Mouse (Mus musculus) kidney, postnatal 14 days (tissue): ENCODE data around the gene Zfp618.

Experiments used
- DNase-seq: peaks from one replicate; pipeline ENCODE4 v3.0.0; 2022; ENCODE audit warnings: mixed read lengths

Gene Zfp618

DNA sequence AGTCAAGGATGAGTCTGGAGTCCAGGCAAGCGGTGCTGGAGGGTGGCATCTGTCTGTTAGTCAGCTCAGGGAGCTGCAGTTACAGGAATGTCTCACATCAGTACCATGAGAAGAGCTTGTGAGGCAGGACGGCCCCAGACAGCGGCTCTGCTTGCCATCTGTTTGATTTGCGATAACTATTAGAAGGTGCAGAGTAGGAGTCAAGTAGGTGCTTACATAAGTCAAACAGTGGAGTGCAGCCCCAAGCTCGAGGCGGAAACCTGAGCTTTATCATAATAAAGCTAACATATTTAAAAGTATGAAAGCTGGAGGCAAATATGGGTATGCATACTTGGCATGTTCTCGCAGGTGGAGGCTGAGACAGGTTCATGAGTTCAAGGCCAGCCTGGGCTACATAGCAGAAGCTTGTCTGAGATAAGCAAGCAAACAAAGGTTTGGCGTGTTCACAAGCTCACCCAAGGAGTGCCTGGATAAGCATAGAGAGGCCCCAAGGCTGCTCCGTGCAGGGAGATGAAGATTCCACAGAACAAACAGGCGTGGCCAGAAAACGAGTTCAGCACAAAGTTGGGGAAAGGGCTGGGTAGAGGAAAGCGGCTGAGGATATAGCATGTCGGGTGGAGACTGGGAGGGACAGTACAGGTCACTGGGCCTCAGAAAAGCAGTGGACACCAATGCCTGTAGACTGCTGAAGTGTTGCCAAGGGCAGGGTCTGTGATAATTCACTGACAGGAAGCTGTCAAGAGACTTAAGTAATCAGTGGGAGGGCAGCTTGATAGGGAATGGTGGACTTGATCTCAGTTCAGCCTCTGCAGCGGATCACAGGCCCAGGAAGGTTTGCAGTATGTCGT, 106.3 kb downstream of the Zfp618 start:
- DNase-seq: peak; percentile 69

DNA sequence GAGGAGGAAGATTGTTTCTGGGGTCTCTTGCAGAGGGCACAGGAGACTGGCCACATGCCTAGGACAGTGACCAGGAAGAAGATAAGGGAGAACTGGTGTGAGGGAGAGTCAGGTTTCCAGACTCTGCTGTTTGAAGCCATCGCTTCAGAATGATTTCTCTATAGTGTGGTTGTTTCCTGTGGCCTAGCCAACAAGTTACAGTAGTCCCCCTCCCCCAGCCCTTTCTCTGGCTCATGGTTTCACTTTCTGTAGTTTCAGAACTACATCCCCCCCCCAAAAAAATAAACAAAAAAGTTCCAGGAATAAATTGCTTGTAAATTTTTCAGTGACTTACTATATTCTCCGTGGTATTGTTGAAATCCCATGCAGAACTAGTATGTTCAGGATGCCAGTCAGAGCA, 107.8 kb downstream of the Zfp618 start:
- no peak for DNase-seq

DNA sequence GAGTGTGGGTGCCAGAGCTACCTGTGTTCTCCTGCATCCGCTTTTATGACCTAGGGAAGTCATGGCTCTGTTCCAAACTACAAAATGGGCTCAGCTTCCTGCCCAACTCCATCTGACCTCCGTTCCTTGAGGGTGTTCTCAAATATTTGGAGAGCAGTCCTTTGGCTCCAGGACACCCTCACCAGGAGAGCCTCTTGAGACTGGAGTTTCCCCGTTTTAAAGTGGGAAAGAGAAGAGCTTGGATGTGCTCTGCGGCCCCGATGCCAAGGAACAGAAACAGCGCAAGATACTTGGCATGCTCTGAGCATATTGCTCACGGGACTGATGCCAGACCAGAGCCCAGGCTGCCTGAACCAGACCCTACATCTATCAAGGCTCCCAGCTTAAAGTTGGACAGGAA, 113.8 kb downstream of the Zfp618 start:
- DNase-seq: peak; percentile 41

DNA sequence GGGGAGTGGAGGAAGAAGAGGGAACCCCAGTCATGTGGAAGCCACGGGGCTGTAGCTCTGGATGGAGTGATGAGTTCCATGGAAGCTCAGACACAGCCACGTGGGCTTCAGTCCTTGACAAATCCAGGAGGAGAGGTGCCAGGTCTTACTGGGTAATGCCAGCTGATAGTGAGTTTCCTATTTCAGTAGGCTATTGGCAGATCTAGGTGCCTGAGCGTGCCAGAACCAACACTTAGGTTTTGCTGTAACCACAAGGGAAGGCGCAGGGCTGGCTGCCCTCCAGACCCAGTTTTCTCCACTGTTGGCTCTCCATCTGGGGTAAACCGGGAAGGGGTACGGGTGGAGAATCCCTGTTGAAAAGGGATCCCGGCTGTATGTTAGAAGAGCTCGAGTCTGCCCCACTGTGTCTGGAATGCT, 119.1 kb downstream of the Zfp618 start:
- peak; percentile 49 for DNase-seq

DNA sequence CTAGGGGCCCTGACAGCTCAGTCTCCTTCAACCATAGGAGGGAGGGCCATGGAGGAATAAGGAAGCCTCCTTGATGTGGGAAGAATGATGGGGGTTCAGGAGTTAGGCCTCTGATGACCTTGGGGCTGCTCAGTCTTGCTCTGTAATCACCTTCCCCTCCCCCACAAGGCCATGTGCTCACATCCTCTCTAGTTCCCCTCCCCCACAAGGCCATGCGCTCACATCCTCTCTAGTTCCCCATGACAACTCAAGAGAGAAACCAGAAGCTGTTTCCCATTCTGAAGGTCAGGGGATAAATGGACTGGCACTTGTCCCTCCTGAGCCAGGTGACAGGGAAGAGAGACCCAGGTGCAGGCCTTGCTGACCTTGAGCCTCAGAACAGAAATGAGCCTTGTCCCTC, 124.1 kb downstream of the Zfp618 start:
- peak; percentile 23 for DNase-seq

DNA sequence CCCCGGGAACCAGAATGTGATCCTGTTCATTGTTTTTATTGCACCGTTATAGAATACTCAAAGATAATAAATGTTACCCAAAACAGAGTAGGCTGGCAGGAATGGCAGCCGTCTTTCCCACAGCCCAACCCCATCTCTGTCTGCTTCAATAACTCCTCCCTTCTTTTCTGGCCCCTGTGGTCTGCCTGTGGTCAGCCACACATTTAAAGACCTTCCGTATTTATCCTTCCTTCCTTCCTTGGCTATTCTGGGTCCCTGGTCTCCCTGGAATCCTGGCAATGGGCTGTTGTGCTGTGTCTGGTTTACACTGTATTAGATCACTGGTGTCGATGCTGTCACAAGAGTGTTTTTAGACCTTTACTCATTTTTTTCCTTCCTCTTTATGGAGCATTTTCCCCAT, 125.8 kb downstream of the Zfp618 start:
- no peak for DNase-seq

DNA sequence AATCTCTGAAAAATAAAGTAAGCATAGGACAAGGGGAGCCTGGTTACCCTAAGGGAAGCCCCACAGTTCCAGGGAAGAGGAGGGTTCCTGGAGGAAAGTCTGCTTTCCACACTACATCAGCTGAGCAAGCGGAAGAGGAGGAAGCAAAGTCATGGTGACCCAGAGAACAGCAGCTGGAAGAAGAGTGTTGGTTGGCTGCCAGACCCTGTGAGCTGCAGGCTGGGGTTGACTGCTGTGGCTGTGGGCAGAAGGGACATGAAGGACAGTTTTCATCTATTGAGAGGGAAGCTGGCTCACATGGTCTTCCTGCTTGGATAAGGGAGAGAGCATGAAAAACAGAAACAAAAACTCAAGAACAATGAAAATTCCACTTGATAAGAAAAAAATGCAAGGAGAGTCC, 132.2 kb downstream of the Zfp618 start:
- peak; percentile 76 for DNase-seq

DNA sequence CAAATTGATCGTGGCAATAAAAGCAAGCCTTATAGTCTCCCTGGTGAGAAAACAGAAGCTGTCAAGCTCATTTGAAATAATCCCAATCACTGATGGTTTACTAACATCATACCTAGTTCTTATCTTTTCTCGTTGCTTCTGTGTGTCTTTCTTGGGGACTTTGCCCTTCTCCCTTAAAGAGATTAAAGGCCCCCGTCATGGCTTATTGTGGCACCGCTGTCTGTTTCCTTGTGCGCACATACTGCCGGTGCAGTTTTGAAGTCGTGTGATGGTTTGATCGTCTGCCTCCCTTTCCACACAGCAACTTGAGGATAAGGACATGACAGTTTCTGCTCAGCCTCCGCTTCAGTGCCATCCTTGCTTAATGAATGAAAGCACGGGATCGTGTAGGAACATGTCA, 135.1 kb downstream of the Zfp618 start:
- DNase-seq: no peak

DNA sequence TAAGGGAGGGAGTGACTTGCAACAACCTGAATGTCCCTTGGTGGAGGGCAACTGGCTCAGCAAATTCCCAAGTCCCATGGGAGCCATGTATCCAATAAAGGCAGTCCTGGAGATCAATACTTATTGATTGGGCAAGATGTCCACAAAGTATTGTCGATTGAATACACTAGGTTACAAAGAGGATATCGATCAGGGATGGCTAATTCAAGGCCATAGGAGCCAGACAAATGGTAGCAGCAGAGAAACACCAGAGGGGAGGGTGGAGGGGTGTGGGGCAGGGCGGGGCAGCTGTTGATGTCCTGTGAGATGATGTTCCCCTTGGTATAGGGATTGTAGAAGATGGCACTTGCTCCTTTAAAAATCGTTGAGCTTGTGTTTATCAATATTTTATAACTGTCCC, 136.7 kb downstream of the Zfp618 start:
- DNase-seq: no peak

DNA sequence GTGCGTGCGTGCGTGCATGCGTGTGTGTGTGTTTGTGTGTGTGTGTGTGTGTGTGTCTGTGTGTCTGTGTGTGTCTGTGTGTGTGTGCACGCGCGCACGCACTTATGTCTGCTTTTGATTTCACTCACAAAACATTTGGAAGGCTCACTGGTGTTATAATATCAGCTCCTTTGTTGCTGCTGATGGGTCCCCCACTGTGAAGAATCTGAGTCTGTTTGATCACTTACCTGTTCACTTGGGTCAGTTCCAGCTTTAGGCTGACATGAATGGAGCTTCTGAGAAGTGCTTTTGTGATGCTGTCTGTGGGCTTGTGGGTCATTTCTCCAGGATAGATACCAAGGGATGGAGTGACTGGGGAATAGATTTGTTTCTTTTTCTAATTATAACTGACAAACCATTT, 140.3 kb downstream of the Zfp618 start:
- no peak for DNase-seq

DNA sequence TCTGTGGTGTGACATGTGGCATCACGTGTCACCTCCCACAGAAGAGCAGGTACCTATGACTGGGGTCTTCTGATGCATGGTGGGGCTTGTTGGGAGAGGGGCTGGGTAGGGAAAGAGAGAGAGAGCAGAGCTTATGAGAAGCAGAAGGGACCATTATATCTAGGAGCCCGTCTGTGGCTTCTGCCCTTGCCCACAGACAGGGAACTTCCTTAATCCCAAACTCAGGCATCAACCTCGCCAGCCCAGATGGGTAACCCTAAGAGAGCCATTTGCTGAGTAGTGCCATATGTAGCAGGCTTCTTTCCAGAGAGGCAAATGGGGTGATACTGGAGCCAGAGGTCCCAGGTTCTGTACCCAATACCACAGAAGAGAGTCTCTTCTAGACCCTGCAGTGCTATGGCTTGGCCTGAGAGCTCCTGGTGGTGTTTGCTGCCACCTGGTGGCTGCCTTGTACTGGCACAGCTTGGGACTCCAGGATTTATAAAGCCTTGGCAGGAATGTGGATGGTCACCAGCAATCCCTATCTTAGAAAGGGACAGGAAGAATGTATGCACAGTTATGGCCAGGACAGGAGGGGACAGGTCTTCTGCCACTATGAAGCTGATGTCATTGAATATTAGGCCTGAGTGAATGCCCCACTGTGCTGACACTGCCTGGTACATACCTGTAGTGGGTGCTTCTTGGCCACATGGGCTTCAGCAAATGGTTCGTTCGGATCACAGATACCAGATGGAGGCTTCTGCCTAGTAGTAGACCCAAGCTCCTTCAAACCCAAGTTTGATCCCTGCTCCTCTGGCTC, 153.5 kb downstream of the Zfp618 start:
- DNase-seq: peak; percentile 87

DNA sequence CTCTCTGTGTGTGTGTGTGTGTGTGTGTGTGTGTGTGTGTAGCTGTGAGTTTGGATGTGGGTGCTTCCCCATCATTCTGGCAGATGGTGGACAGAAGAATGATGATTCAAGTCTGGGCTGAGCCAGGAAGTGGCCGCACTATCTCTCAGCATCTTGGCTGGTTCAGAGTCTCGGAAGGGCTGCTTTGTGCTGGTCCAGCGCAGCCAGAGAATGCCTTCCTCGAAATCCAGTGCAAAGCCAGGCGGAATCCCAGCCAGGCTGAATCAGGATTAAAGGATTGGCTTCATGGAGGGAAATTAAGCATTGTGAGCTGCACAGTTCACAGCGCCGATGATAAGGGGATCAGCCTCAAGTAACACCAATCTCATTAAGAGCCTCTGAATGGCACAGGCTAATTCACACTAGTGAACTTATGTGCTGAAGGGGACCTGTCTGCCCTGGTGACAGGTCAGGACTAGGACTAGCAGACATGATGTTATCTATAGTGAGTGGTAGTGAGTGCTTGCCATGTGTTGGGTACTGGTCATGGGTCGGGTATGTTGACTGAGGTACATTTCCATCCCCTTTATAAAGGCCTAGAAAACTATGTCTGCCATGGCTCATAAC, 159.6 kb downstream of the Zfp618 start:
- no peak for DNase-seq

DNA sequence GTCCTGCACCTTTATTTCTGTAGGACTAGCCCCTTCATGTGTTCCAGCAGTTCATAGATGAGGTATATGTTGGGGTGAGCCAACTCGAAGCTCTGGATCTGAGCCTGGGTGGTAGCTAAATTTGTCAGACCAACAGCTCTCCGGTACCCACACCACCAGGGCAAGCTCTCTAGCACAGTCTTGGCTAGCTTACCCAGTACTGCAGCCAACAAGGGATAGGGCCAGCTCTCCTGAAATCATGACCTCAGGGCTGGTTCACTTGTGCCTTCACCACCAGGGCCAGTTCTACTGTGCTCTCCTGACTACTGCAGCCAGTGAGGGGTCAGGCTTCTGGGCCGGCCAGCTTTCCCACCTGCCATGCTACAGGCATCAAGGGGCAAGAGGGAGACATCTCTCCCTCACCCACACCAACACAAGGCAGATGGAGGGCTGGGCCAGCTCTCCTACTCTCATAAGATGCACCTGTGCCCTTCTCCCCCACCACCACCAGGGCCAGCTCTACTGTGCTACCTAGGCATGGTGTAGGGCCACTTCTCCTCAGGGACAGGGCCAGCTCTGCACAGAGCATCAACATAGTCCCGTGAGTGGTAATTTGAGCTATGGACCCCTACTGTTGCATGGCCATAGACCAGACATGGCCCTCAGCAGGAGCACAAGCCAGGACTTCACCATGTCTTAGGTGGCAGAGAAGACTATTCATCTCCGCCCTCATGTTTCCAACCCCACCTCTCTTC, 164.7 kb downstream of the Zfp618 start:
- no peak for DNase-seq

DNA sequence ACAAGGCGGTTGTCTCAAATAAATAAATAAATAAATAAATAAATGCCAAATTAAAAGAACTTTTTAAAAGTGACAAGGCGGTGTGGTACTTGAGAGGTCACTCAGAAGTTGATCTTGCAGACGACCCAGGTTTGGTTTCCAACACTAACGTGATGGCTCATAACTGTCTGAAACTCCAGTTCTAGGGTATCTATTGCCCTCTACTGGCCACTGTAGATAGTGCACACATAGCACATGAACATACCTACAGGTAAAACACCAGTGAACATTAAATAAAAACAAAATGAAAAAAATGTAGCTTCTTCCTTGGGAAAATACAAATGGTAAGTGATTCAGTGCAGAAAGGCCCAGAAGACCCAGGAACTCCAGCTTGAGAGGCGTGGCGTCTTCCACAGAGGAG, 181.9 kb downstream of the Zfp618 start:
- no peak for DNase-seq

DNA sequence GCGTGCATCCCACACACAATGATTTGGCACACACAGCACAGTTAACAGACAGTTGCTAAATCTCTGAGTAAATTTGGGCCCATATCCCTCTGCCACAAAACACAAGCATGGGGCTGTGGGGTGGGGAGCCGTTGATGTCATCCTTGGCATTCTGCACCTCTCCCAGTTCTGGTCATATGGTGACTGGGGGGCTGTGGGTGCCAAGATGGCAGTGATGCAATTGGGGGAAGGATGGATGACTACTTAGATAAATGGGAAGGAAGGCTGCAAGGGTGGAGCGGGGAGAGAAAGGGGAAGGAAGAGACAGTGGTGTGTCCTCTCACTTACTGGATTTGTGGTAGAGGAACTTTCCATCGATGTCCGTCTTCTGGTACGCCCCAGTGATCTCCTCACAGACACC, 185.8 kb downstream of the Zfp618 start:
- DNase-seq: no peak

DNA sequence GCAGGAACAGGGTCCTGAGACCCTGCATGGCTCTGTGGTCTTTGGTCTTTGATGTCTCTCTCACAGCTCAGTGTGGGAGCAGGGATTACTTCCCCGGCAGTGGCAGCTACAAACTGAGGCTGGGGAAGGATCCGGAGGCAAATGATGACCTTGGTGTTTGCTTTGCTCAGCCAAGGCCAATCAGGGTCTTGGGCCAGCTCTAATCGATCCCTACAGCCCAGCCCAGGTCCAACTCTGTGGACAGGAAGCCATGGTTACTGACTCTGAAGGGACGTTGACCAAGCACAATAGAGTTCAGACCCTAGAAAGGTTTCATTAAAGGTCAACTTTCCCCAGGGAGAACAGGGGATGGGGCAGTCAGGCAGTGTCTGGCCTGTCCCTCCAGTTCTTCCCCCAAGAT, 188.7 kb downstream of the Zfp618 start:
- no peak for DNase-seq

DNA sequence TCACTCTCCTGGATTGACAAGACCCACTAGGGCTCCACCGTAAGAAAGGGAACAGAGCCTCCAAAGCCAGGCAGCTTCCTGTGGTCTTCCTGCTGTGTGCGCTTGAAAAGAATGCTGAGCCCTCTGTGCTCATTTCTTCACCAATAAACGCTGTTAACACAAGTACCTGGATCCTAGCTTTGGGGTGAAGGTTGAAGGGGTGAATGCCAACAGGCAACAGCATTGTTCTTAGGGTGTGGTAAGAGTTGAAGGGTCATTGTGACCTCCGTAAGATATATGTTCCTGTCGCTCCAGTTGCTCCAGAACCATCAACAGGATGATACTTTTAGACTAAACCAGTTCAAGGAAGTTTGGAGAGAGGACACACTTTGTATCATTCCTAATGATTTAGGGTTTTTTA, 189.3 kb downstream of the Zfp618 start, which contains the start of gene Ambp:
Ambp (minus strand) TSS at position 101 of the 400 bp plus-strand sequence.
- no peak for DNase-seq

DNA sequence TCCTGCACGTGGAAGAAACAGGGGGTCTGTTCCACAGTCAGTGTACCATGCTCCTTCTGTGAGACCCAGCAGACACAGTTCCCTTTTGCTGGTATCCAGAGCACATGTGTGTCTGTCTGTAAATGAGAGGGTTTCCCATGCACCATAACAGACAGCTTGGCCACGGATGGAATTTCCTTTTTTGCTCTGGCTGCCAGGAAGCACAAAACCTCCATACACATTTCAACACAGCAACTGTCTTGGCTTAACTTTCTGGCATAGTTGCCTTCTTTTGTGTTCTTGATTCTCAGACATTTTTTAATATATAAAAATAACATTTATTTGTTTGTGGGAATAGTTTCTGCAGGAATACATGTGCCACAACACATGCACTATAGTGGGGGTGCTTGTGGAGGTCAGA, 190.2 kb downstream of the Zfp618 start:
- DNase-seq: no peak

DNA sequence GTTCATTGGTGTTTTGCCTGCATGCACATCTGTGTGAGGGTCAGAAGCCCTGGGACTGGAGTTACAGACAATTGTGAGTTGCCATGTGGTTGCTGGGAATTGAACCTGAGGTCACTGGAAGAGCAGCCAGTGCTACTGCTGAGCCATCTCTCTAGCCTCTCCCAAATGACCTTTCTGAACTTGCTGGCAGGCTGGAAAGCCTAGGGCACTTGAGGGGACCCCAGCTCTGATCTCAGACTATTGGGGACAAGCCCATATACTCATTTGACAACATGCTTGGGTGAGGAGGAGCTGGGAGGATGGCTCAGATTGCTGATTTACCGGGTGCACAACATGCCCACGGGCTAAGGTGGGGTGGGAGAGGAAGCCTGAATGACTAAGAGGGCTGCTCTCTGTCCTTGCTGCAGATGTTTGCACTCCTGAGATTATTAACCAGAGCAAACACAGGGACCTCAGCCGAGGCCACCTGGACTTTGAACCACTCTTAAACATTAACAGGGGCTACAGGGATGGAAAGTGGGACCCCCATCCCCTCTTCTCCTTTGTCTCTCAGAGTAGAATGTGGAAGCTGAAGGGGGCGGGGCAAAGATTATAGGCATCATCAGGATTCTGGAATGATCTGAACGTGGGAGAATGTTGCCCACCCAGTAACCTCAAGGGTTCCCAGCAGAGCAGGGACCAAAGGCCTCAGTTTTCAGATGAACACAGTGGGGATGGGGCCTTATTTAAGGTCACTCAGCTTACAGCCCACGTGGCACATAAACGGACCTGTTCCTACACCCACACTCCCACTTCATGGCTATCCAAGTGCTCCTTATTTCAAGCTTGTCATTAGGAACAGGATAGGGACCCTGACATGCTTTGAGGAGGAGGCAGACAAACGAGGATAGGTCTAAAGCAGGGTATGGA, 191.6 kb downstream of the Zfp618 start:
- DNase-seq: peak; percentile 82

DNA sequence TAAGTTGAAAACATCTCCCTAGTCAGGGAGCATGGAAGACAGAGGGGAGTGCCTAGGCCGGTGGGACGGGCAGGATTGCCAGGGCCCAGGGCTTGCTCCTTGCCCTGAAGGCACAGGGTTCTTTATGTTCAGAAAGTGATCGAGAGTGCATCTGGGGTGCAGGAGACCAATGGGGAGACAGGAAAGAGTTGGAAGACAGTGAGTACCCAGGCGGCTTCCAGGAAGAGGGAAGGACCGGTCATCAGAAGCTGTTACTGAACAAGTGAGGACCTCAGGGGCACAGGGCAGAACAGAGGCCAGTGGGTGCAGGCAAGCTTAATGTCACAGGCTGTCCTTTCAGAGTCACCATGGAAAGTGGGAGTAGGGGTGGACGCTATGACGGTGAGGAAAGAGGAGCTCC, 192.8 kb downstream of the Zfp618 start:
- peak; percentile 36 for DNase-seq

DNA sequence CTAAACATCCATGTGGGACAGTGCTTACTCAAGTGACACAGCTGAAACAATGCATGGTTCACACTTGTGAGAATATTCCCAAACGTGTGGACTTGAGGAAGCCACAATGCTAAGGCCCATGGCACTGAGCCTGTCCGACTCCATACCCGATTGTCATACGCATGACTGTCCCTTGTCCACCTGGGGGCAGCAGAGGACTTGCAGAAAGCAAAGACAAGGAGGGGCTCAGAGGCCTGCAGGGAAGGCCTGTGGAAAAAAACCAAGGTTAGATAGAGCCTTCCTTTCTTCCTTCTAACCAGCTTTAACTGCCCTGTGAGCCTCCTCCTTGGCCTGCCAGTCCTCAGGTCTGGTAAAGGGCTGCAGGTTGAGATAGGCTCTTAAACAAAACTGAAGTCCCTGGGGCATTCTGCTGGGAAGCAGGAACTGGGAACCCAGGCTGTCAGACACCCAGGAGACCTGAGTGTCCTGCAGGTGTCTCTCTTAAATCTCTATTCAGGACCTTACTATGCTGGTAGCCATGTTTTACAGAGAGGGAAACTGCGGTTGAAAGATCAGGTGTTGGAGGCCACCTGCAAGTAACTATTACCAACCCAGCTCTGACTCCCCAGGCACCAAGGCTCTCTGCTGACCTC, 193.7 kb downstream of the Zfp618 start:
- DNase-seq: peak; percentile 91
